Mouse (Mus musculus): ENCODE results near the gene Smc3. TPM values are rescaled to one million over a fixed set of nuclear protein-coding genes. Genes with fewer than 3 reads are reported as not detected.
A peak's percentile ranks its signal among the peaks of the same experiment; 100 is the strongest.

Gene Smc3
- polyA plus RNA-seq, 1 experiment from 2014 or later: 87.4 TPM

DNA sequence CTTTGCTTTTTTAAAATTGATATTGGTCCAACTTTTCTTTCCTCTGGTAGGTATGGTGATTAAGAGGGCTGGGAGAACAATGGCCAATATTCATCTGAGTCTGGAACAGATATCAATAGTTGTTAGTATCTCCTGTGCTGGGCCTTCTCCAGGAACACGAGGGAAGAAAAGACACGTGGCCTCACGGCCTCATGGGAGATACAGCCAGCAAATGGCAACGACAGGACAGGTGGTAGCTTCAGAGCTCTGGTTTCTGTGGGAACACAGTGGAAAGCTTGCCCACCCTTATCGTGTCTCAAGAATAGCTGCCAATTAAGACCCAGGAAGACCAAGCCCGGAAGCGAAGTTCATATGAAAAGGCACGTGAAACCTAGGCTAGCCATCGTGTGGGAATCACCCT lies 64.6 kb downstream of the Smc3 start:
- Histone ChIP-seq H3K4me3 (no peak overlapping the region), H3K27me3 (peaks cover 6% of the 10 kb centered on the region; the same call in 1 of the 2 replicates), H3K27ac (no peak overlapping the region), H3K9ac (no peak overlapping the region), H3K36me3 (ENCODE audit: poor library complexity, severe bottlenecking) (no peaks in the 10 kb centered on the region), H3K9me3 (replicated peaks) (no peaks in the 10 kb centered on the region), H3K4me1 (no peaks in the 10 kb centered on the region), H3K4me2 (no peak overlapping the region)
- 92% methylated on average over 9 of the region's 9 CpGs for WGBS
- ATAC-seq: no peak

DNA sequence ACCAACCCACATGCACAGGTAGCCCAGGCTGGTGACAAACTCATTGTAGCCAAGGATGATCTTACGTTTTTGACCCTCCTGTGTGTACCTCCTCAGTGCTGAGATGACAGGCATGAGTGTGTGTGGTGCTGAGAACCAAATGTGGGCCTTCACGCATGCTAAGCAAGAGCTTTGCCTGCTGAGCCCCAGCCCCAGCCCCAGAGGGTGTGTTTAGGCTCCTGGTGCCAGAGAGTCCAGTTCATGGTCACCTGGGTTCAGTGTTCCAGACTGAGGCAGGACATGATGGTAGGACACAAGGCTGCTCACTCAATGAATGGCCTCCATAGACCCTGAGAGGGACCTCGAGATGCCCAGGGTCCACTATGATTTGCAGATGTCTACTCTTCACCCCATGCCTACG lies 65.2 kb downstream of the Smc3 start:
- WGBS: 87% methylated on average over 4 of the region's 4 CpGs
- no peak for ATAC-seq

DNA sequence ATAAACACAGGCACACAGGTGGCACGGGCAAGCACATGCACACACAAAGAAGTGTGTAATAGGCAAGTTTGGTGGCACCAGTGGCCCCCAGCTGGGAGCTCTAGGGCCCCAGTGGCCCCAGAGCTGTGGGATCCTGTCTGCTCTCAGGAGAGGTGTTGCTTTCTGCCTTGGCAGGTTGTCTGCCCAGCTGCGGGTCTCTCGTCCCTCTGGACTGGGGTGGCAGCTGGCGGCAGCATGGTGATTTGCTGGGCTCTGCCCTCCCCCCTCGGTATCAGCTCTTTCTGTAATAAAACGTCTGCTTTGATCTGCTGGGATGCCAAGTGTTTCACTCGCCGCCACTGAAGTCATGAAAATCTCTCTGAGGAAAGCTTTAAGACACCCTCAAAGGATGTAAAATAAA lies 66.5 kb downstream of the Smc3 start:
- no peak for ATAC-seq
- 53% methylated on average over 8 of the region's 8 CpGs for WGBS
- Histone ChIP-seq H3K9me3 (replicated peaks) (no peaks in the 10 kb centered on the region), H3K4me2 (no peak overlapping the region), H3K4me1 (peaks cover 7% of the 10 kb centered on the region), H3K4me3 (no peak overlapping the region), H3K27ac (no peak overlapping the region), H3K9ac (no peak overlapping the region), H3K36me3 (ENCODE audit: poor library complexity, severe bottlenecking) (no peaks in the 10 kb centered on the region), H3K27me3 (peaks cover 6% of the 10 kb centered on the region; the same call in 1 of the 2 replicates)

More for the DNA sequence above, 65.2 kb downstream of the Smc3 start:
- Histone ChIP-seq H3K4me3 (no peak overlapping the region), H3K9me3 (replicated peaks) (no peaks in the 10 kb centered on the region), H3K27me3 (peaks cover 6% of the 10 kb centered on the region; the same call in 1 of the 2 replicates), H3K27ac (no peak overlapping the region), H3K4me2 (no peak overlapping the region), H3K9ac (no peak overlapping the region), H3K4me1 (peaks cover 2% of the 10 kb centered on the region), H3K36me3 (ENCODE audit: poor library complexity, severe bottlenecking) (no peaks in the 10 kb centered on the region)

DNA sequence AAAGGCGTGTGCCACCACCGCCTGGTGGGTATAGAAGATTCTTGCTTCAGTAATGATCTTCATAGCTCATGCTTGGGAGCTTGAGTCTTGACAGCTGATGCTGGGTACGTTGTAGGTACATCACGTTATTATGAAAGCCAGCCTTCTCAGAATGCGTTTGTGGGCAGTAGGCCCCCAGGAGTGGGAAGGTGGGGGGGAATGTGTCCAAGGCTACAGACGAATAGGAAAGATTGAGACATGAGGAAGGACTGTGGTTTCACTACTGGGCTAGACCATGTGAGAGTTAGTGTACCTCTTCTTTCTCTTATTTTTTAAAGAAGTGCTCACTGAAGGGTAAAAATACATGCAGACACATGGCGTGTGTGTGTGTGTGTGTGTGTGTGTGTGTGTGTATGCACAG lies 68.6 kb downstream of the Smc3 start:
- no peaks in the 10 kb centered on the region for H3K36me3 ChIP-seq (ENCODE audit: poor library complexity, severe bottlenecking)
- H3K27ac ChIP-seq: no peak overlapping the region
- no peaks in the 10 kb centered on the region for H3K9me3 ChIP-seq (replicated peaks)
- no peak overlapping the region for H3K4me2 ChIP-seq
- H3K4me3 ChIP-seq: no peak overlapping the region
- whole genome bisulfite sequencing: 89% methylated on average over 7 of the region's 7 CpGs
- H3K9ac ChIP-seq: no peak overlapping the region
- peaks cover 7% of the 10 kb centered on the region for H3K4me1 ChIP-seq
- no peak for ATAC-seq
- peaks cover 14% of the 10 kb centered on the region for H3K27me3 ChIP-seq

DNA sequence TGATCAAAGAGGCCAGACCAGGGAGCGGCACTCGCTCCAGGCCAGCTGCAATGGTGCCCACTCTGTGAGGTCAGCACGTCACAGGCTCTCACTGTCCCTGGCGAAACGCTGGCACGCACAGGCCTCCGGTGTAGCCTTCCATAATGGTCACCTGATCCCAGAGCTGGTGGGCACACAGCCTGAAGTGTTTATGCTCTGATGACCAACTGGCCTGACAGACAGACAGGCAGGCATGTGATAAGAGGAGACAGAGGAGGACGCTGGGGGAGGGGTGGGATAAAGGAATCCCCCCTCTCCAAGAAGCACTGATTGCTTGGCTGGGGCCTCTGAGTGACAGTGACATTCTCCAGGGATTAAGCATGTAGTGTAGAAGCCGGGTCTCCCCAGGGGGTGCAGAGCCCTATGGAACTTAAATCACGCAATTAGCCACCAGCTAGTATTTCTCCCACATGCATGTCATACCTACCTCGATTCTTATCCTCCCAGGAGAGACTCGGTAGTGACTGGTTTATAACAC lies 70.5 kb downstream of the Smc3 start:
- WGBS: 29% methylated on average over 12 of the region's 12 CpGs
- no peaks in the 10 kb centered on the region for H3K9me3 ChIP-seq (replicated peaks)
- H3K4me1 ChIP-seq: peaks cover 7% of the 10 kb centered on the region
- H3K36me3 ChIP-seq (ENCODE audit: poor library complexity, severe bottlenecking): no peaks in the 10 kb centered on the region
- no peak for ATAC-seq
- H3K9ac ChIP-seq: no peak overlapping the region
- no peak overlapping the region for H3K4me3 ChIP-seq
- no peak overlapping the region for H3K4me2 ChIP-seq
- H3K27ac ChIP-seq: no peak overlapping the region
- H3K27me3 ChIP-seq: peaks cover 33% of the 10 kb centered on the region

DNA sequence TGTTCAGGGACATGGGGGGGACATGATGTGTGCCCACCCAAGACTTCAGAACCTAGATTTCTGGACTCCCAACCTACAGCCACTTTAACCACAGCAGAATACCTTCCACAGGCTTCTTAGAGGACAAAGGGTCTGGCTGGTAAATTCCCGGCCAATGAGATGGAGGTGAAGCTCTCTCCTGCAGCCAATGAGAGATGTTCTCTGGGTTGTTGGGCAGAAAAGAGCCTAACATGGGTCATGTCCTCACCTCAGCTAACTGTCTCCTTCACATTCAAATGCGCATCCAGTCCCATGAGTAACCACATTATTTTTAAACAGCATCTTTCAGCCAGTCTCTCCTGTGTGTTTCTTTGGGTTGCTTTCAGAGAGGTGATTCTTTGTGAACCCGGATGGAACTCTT lies 71.2 kb downstream of the Smc3 start:
- Histone ChIP-seq H3K27ac (no peak overlapping the region), H3K9me3 (replicated peaks) (no peaks in the 10 kb centered on the region), H3K4me2 (no peak overlapping the region), H3K36me3 (ENCODE audit: poor library complexity, severe bottlenecking) (no peaks in the 10 kb centered on the region), H3K27me3 (peaks cover 40% of the 10 kb centered on the region), H3K4me1 (peaks cover 11% of the 10 kb centered on the region), H3K9ac (no peak overlapping the region), H3K4me3 (no peak overlapping the region)
- 41% methylated on average over 3 of the region's 3 CpGs for WGBS
- no peak for ATAC-seq

DNA sequence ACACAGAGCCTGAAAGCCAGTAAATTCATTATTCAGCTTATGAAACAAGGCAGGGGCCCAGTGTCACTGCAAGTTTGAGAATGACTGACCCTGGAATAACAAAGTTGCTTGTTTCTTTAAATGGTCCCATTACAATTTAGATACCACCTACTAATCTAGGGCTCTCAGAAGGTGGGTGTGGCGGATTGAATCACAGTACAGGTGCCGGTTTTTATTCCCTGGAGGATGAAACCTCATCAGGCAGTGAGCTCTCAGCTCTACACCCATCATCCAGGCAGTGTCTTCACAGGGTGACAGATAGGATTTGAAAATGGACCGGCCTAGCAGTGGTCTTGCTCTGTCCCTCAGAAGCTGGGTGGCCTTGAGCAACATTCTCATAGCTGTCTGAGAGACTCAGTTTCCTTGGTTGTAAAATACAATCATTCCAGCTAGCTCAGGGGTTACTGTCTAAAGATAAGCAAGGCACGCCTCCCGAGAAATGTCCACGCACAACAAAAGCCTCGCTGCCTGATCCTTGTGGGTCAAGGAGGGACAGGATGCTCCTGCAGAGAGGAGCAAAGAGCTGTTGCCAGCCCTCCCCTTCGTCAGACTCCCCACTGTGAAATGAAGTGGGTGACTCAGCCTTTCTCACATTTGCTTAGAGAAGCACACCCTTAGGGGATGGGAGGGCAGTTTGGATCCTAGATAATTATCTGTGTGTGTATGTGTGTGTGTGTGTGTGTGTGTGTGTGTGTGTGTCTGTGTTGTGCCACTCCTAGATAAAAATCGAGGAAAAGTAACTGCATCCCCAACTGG lies 74.1 kb downstream of the Smc3 start:
- Histone ChIP-seq H3K4me2 (no peak overlapping the region), H3K27me3 (peaks cover 66% of the 10 kb centered on the region), H3K27ac (no peak overlapping the region), H3K4me3 (no peak overlapping the region), H3K9ac (no peak overlapping the region), H3K36me3 (ENCODE audit: poor library complexity, severe bottlenecking) (no peaks in the 10 kb centered on the region), H3K4me1 (peaks cover 23% of the 10 kb centered on the region), H3K9me3 (replicated peaks) (no peaks in the 10 kb centered on the region)
- 35% methylated on average over 9 of the region's 9 CpGs for whole genome bisulfite sequencing
- ATAC-seq: no peak

DNA sequence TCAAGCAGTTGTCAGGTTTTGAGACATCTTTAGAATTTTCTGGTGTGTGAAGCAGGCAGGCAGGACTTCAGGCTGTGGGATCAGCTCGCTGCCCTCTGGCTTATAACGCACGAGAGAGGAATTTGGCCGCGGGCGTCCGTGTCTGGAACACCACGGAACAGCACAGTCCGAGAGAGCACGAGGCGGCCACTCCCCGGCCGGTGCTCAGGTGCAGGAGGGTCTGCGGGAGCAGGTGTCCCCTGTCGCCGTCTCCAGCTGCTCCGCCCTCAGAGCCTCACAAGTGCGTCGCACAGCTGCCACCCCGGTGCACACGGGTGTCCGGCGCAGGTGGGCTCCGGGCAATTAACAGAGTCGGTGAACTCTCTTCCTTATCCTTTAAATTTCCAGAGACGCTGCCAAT lies 76.0 kb downstream of the Smc3 start:
- no peaks in the 10 kb centered on the region for H3K36me3 ChIP-seq (ENCODE audit: poor library complexity, severe bottlenecking)
- peaks cover 63% of the 10 kb centered on the region for H3K27me3 ChIP-seq
- peak overlapping the region; percentile 100 for H3K4me2 ChIP-seq
- H3K27ac ChIP-seq: no peak overlapping the region
- peak; percentile 54; the same call in 1 of the 2 replicates for ATAC-seq
- H3K4me1 ChIP-seq: peaks cover 22% of the 10 kb centered on the region
- H3K9me3 ChIP-seq (replicated peaks): no peaks in the 10 kb centered on the region
- H3K9ac ChIP-seq: 0 out of 2 replicates have a peak overlapping the region, but pooled peaks have one; percentile 70
- peak overlapping the region; percentile 65 for H3K4me3 ChIP-seq
- under 1% methylated on average over 26 of the region's 26 CpGs for WGBS

DNA sequence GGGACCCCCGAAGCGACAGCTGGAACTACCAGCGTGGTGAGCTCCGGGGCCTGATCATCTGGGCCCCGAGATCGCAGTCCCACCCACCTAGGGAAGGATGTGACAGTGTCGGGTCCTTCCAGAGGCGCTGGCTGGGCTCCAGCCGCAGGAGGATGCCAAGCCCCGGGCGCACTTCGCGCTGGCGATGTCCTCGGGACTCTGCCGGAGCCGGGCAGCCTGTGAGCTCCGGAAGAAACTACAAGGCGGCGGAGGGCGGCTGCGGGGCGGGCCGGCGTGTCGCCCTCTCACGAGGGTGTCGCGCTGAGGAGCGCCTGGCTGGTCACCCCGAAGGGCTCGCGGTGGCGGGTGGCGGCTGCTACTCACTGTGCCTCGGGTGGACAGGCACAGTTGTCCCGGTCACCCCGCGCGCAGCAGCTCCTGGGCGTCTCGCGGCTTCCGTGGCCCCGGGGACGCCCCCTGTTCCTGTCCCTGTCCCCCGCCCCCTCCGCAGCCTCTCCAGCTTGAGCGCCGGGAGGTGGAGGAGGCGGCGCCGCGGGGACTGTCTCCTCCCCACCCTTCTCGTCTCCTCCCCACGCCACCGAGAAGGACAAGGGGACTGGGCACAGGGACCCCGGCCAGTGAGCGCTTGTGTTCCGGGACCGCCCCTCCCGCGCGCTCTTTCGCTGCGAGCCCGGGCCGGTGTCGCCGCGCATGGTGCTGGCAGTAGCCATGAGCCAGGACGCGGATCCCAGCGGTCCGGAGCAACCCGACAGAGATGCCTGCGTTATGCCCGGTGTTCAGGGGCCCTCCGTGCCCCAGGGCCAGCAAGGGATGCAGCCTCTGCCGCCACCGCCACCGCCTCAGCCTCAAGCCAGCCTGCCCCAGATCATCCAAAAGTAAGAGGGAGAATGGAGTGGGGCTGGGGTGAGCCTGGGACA lies 76.8 kb downstream of the Smc3 start, which contains the start of gene Rbm20:
Rbm20 (plus strand) TSS at position 589 of the 917 bp plus-strand sequence.
- peaks cover 63% of the 10 kb centered on the region for H3K27me3 ChIP-seq
- no peaks in the 10 kb centered on the region for H3K9me3 ChIP-seq (replicated peaks)
- no peak within 1 kb of the TSS for H3K27ac ChIP-seq
- peak within 1 kb of the TSS; percentile 65 for H3K4me3 ChIP-seq
- H3K9ac ChIP-seq: peak within 1 kb of the TSS; percentile 70
- peaks cover 23% of the 10 kb centered on the region for H3K4me1 ChIP-seq
- ATAC-seq: peak; percentile 85
- WGBS: 0% methylated on average over 72 of the region's 82 CpGs
- no peaks in the 10 kb centered on the region for H3K36me3 ChIP-seq (ENCODE audit: poor library complexity, severe bottlenecking)
- peak within 1 kb of the TSS; percentile 100 for H3K4me2 ChIP-seq

DNA sequence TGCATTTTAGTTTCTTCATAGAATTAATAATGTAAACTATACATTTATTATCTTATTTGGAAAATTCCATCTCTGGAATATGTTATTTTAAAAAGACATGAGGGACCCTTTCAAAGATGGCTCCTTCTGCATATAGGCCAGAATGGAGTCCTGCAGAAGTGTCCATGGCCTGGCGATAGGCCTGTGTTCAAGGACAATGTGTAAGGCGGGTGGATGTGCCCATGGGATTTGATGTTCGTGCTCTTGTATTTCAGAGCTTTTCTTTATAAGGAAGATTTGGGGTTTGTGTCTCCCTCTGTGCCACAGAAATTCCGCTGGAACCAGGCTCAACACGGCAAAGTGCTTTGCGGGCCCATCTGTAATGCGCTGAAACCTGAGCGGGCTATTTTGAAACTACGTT lies 79.0 kb downstream of the Smc3 start:
- H3K27ac ChIP-seq: no peak overlapping the region
- H3K4me2 ChIP-seq: no peak overlapping the region
- H3K9ac ChIP-seq: no peak overlapping the region
- no peak overlapping the region for H3K4me3 ChIP-seq
- H3K36me3 ChIP-seq (ENCODE audit: poor library complexity, severe bottlenecking): no peaks in the 10 kb centered on the region
- H3K27me3 ChIP-seq: peaks cover 52% of the 10 kb centered on the region
- no peaks in the 10 kb centered on the region for H3K9me3 ChIP-seq (replicated peaks)
- no peak for ATAC-seq
- peaks cover 27% of the 10 kb centered on the region for H3K4me1 ChIP-seq
- 94% methylated on average over 9 of the region's 9 CpGs for WGBS

DNA sequence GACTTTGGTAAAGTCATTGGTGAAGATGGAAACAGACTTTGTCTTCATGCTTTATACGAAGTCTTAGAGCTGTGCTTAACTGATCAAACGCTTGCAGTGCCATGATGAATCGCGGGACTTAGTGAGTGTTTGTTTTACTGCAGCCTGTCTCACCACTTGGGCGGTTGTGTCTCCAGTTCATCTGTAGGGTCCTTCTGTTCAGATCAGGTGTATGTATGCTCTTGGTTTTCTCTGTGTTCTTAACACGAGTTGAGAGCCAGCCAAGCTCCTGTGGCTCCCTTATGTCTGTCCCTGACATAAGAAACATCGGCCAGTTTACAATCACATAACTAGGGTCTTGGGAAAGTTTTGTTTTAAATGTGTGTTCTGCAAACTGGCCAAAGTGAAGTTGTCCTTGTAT lies 79.8 kb downstream of the Smc3 start:
- no peaks in the 10 kb centered on the region for H3K9me3 ChIP-seq (replicated peaks)
- no peak overlapping the region for H3K9ac ChIP-seq
- no peak overlapping the region for H3K4me2 ChIP-seq
- peaks cover 27% of the 10 kb centered on the region for H3K4me1 ChIP-seq
- WGBS: 93% methylated on average over 7 of the region's 7 CpGs
- ATAC-seq: no peak
- peaks cover 44% of the 10 kb centered on the region for H3K27me3 ChIP-seq
- no peak overlapping the region for H3K27ac ChIP-seq
- no peaks in the 10 kb centered on the region for H3K36me3 ChIP-seq (ENCODE audit: poor library complexity, severe bottlenecking)
- H3K4me3 ChIP-seq: no peak overlapping the region

DNA sequence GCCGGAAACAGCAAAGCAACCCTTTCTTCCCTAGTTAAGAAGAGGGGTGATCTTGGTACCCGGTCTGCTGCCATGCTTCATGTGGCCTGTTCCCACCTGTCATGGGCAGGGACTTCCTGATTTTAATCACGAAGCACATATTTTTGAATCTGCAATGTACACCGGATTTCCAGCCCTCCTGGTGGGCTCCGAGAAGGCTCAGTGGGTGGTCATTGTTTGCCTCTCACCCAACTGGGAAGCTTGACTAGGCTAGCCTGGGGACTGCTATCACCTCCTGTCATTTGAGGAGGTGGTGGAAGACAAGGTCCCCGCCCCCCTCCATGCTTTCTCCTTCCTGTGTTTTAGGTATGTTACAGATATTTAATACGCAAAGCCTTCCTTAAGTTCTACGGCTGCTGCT lies 82.2 kb downstream of the Smc3 start:
- Histone ChIP-seq H3K9me3 (replicated peaks) (no peaks in the 10 kb centered on the region), H3K4me1 (peaks cover 13% of the 10 kb centered on the region; the same call in 1 of the 2 replicates), H3K27me3 (peaks cover 20% of the 10 kb centered on the region), H3K27ac (no peak overlapping the region), H3K4me3 (no peak overlapping the region), H3K4me2 (no peak overlapping the region), H3K9ac (no peak overlapping the region), H3K36me3 (ENCODE audit: poor library complexity, severe bottlenecking) (no peaks in the 10 kb centered on the region)
- 36% methylated on average over 8 of the region's 8 CpGs for WGBS
- ATAC-seq: no peak
